Mouse (Mus musculus) intestine, embryonic 16.5 days (tissue): Measurements from ENCODE around the gene Zfp422. TPM values are rescaled to one million over a fixed set of nuclear protein-coding genes. Genes with fewer than 3 reads are reported as not detected.
"Not testable (repeated sequence)": the region's sequence is repeated elsewhere in the genome, so short reads cannot be mapped to it uniquely, and the experiment has no call there.

Source experiments
- ATAC-seq: fragments of 200-750 bp; cut with Nextera tagmentation; 2 replicates; pipeline ENCODE4 v1.8.0; 2017; ENCODE audit warnings: moderate TSS enrichment, moderate library complexity
- H3K27ac ChIP-seq: fragments of 300-500 bp; sonication (generic); 2 replicates; pipeline ENCODE4 v1.5.1; 2014; ENCODE audit warnings: mild to moderate bottlenecking, low read length
- H3K27me3 ChIP-seq: fragments of 300-500 bp; sonication (generic); replicated peaks from 2 replicates; pipeline ENCODE4 v1.6.1; 2014; ENCODE audit warnings: low read length, control low read depth, mixed read lengths; ENCODE audit not compliant: control insufficient read depth, insufficient read depth
- H3K36me3 ChIP-seq: fragments of 300-500 bp; sonication (generic); 2 replicates; pipeline ENCODE4 v1.6.1; 2014; ENCODE audit warnings: low read length, control low read depth; ENCODE audit not compliant: control insufficient read depth, insufficient read depth
- H3K4me1 ChIP-seq: fragments of 300-500 bp; sonication (generic); 2 replicates; pipeline ENCODE4 v1.6.1; 2014; ENCODE audit warnings: low read length, control low read depth, mixed read lengths; ENCODE audit not compliant: control insufficient read depth, insufficient read depth
- H3K4me2 ChIP-seq: fragments of 300-500 bp; sonication (generic); 2 replicates; pipeline ENCODE4 v1.6.1; 2014; ENCODE audit warnings: low read depth, low read length, control low read depth
- H3K4me3 ChIP-seq: fragments of 300-500 bp; sonication (generic); 2 replicates; pipeline ENCODE4 v1.5.1; 2014; ENCODE audit warnings: mild to moderate bottlenecking, low read length
- H3K9ac ChIP-seq: fragments of 300-500 bp; sonication (generic); 2 replicates; pipeline ENCODE4 v1.6.1; 2014; ENCODE audit warnings: low read depth, low read length
- H3K9me3 ChIP-seq: fragments of 300-500 bp; sonication (generic); 2 replicates; pipeline ENCODE4 v1.6.1; 2016; ENCODE audit warnings: low read length, control low read depth; ENCODE audit not compliant: control insufficient read depth
- WGBS: fragments of 180-500 bp; shearing (Covaris S2); extraction: QIAGEN DNeasy Blood & Tissue Kit; methylation state at CpG from one replicate; pipeline ENCODE4 v1.1.7; 2014; 5-methylcytosine and 5-hydroxymethylcytosine counted together
- microRNA-seq: library from miRNA; unstranded; fragments of <30 nt; microRNA quantifications from one replicate; pipeline ENCODE4, GENCODE M21; 2016
- polyA plus RNA-seq: library from polyadenylated mRNA; unstranded; fragments of >200 nt; fragmentation: Nextera tagmentation; extraction: Ambion mirVana; gene quantifications from 2 replicates; pipeline ENCODE4 v1.2.1, GENCODE M21; 2015

Gene Zfp422
- polyA plus RNA-seq, 1 experiment from 2014 or later, result 102 TPM

GRCm38 (mm10) chr6:116621318-116622023 lies 7.3 kb downstream of the Zfp422 start:
- no peak for ATAC-seq
- no peak overlapping the region for H3K9ac ChIP-seq
- no peak overlapping the region for H3K27ac ChIP-seq
- H3K9me3 ChIP-seq, result no peaks in the 10 kb centered on the region
- H3K4me1 ChIP-seq, result 0 out of 2 replicates have a peak, but pooled peaks cover 2% of the 10 kb centered on the region
- H3K4me3 ChIP-seq, result no peak overlapping the region
- no peaks in the 10 kb centered on the region for H3K27me3 ChIP-seq
- no peak overlapping the region for H3K4me2 ChIP-seq
- H3K36me3 ChIP-seq, result peaks cover 5% of the 10 kb centered on the region; the same call in 1 of the 2 replicates
- 52% methylated on average over 8 of the region's 8 CpGs for WGBS

GRCm38 (mm10) chr6:116618073-116618472 lies 10.7 kb downstream of the Zfp422 start:
- Histone ChIP-seq H3K9ac (no peak overlapping the region), H3K4me2 (no peak overlapping the region), H3K4me1 (0 out of 2 replicates have a peak, but pooled peaks cover 2% of the 10 kb centered on the region), H3K27me3 (no peaks in the 10 kb centered on the region), H3K9me3 (no peaks in the 10 kb centered on the region), H3K27ac (no peak overlapping the region), H3K4me3 (no peak overlapping the region), H3K36me3 (no peaks in the 10 kb centered on the region)
- ATAC-seq, result no peak

DNA sequence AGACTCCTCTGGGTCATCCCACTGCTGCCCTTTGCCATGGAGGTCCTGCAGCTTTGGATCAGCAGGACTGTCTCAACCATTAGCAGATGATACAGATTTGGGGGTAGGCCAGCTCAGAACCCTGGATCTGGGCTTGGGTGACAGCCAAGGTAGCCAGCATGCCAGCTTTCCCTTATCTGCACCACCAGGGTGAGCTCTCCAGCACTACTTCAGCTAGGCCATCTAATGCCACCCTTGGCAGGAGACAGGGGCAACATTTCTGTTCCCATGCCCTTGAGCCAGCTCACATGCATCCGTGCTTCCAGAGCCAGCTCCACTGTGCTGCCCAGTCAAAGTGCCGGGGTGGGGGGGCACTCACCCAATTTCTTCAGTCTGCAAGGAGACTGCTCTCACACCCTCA lies 13.1 kb downstream of the Zfp422 start:
- 78% methylated on average over 2 of the region's 2 CpGs for WGBS
- Histone ChIP-seq H3K9ac (no peak overlapping the region), H3K27me3 (no peaks in the 10 kb centered on the region), H3K4me3 (no peak overlapping the region), H3K4me1 (no peaks in the 10 kb centered on the region), H3K9me3 (no peaks in the 10 kb centered on the region), H3K4me2 (no peak overlapping the region), H3K27ac (no peak overlapping the region), H3K36me3 (no peaks in the 10 kb centered on the region)
- no peak for ATAC-seq

GRCm38 (mm10) chr6:116607230-116607629 lies 21.6 kb downstream of the Zfp422 start:
- H3K4me1 ChIP-seq, result no peaks in the 10 kb centered on the region
- no peaks in the 10 kb centered on the region for H3K36me3 ChIP-seq
- WGBS, result 42% methylated on average over 4 of the region's 4 CpGs
- no peak overlapping the region for H3K4me3 ChIP-seq
- H3K27ac ChIP-seq, result no peak overlapping the region
- no peaks in the 10 kb centered on the region for H3K9me3 ChIP-seq
- H3K9ac ChIP-seq, result no peak overlapping the region
- no peak for ATAC-seq
- H3K27me3 ChIP-seq, result no peaks in the 10 kb centered on the region
- H3K4me2 ChIP-seq, result no peak overlapping the region

GRCm38 (mm10) chr6:116600969-116601368 lies 27.8 kb downstream of the Zfp422 start:
- not testable (repeated sequence) for H3K27ac ChIP-seq, H3K27me3 ChIP-seq, H3K9ac ChIP-seq, H3K4me3 ChIP-seq, H3K9me3 ChIP-seq, ATAC-seq, H3K4me1 ChIP-seq, H3K36me3 ChIP-seq, H3K4me2 ChIP-seq

DNA sequence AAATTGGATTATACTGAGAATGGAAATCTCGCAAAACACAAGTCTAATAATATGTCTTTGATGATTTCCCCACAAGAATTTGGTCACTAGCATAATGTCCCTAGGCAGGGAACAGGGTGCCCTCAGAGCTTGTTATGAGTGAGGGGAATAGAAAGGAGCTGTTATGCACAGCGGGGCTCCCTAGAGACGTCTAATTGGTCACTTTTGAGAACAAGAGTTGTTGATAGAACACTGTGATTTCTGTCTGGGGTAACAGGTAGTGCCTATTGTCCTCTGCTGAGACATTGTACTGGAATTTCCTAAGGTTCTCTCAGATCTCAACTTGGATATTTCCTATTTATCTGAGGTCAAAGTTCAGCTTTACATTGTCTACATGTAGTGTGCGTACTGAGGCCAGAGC lies 44.7 kb downstream of the Zfp422 start, which contains the start of gene Olfr215:
Olfr215 (minus strand) TSS at position 101 of the 400 bp plus-strand sequence.
- no peak within 1 kb of the TSS for H3K4me3 ChIP-seq
- H3K4me1 ChIP-seq, result no peaks in the 10 kb centered on the region
- WGBS, result 75% methylated on average over 4 of the region's 4 CpGs
- no peaks in the 10 kb centered on the region for H3K36me3 ChIP-seq
- no peaks in the 10 kb centered on the region for H3K27me3 ChIP-seq
- H3K27ac ChIP-seq, result no peak within 1 kb of the TSS
- ATAC-seq, result no peak
- H3K4me2 ChIP-seq, result no peak within 1 kb of the TSS
- H3K9me3 ChIP-seq, result no peaks in the 10 kb centered on the region
- no peak within 1 kb of the TSS for H3K9ac ChIP-seq

Small RNA genes within 50 kb of the gene (microRNA-seq; reads per million reads assigned to microRNA genes)
- not detected for gene Mir7043

Other genes with a start within 250 kb of the Zfp422 start
- gene Alox5, start 167.8 kb downstream of the Zfp422 start, polyA plus RNA-seq, result 2.0 TPM in 2 replicates
- gene Olfr211, start 139.9 kb downstream of the Zfp422 start, polyA plus RNA-seq, result not detected in 2 replicates
- gene Olfr212, start 122.5 kb downstream of the Zfp422 start, polyA plus RNA-seq, result not detected in 2 replicates
- gene Olfr213, start 90.5 kb downstream of the Zfp422 start, polyA plus RNA-seq, result not detected in 2 replicates
- gene Gm5580, start 77.9 kb downstream of the Zfp422 start, polyA plus RNA-seq, result 0.49 and 0.53 TPM in 2 replicates
- gene Olfr214, start 74.8 kb downstream of the Zfp422 start, polyA plus RNA-seq, result not detected in 2 replicates
- gene Olfr215, start 44.8 kb downstream of the Zfp422 start, polyA plus RNA-seq, result not detected in 2 replicates
- gene Depp1, start 21.6 kb upstream of the Zfp422 start, polyA plus RNA-seq, result 26.3 and 27.2 TPM in 2 replicates
- 8.6 and 9.2 TPM in 2 replicates for gene Rassf4, start 45.0 kb upstream of the Zfp422 start, polyA plus RNA-seq
- 0.06 and 0.07 TPM in 2 replicates for gene Tmem72, start 87.9 kb upstream of the Zfp422 start, polyA plus RNA-seq